Mouse (Mus musculus): ENCODE data around the gene Gm20696. TPM values are rescaled to one million over a fixed set of nuclear protein-coding genes. Genes with fewer than 3 reads are reported as not detected.
A peak's percentile ranks its signal among the peaks of the same experiment; 100 is the strongest.

Gene Gm20696
- total RNA-seq, 2 experiments from 2014 or later: 9.0 to 9.2 TPM

DNA sequence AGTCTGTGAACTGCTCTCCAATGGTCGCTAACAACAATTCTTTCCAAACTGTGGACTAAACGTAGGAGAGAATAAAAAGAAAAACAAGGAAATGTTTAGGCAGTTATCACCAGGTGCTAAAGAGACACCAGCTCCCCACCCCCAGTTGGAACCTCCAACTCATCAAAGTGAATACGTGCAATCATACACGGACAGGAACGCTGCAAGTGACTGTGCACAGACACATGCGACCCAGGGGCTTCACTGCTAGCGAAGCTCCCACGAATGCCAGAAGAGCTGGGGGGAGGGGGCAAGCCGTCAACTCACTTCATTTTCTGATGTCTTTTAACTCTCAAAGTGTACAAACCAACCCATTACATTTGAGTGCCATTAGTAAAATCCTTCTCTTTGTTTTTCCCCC lies 30.5 kb downstream of the Gm20696 start:
- no peak for DNase-seq (ENCODE audit: extremely low spot score in 1 of 2, low spot score in 2 of 2)
- intact Hi-C loops (cut with DNase I): no loop called here
- Histone ChIP-seq H3K4me3 (no peak overlapping the region), H3K27ac (no peak overlapping the region)
- TF ChIP-seq CTCF (IDR thresholded peaks at IDR 0.05): no peak

DNA sequence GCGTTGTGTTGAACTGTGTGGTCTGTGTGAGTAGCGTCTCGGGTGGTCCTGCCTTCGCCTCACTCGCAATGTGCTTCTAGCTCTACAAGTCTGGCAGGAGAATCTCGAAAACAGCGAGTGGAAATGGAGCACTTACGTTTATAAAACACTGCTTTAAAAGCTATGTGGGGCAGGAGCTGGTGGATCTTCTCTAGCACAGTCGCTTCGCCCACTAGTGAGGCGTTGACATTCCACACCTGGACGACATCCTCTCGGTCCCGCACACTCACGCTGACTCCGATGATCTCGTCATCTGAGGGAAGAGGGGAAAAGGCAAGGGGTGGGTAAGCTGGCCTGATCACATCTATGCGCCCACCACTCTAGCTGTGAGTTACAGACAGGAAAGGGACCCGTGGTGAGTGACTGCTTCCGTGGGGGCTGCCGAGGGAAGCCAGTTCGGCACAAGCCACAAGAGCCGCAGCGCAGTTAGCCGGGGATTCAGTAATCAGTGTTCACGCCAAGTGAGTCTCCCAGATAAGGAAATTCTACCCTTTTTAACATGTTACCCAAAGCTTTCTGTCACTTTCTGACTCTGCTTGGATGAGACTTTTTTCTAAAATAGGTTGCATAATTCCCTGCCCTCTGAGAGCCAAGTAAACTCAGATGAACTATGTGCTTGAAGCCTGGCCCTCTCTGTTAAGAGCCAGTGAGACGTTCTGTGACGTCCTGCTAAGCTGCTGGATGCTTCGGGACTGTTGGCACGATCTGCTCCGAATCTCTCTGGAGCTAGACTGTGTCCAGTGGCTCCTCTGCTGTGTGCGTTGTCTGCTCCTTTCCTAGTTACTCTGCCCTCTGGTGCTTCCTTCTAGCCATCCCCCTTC lies 34.2 kb downstream of the Gm20696 start:
- TF ChIP-seq CTCF (IDR thresholded peaks at IDR 0.05): no peak
- Histone ChIP-seq H3K27ac (no peak overlapping the region), H3K4me3 (no peak overlapping the region)
- intact Hi-C loops (cut with DNase I): no loop called here
- DNase-seq (ENCODE audit: extremely low spot score in 1 of 2, low spot score in 2 of 2): no peak

DNA sequence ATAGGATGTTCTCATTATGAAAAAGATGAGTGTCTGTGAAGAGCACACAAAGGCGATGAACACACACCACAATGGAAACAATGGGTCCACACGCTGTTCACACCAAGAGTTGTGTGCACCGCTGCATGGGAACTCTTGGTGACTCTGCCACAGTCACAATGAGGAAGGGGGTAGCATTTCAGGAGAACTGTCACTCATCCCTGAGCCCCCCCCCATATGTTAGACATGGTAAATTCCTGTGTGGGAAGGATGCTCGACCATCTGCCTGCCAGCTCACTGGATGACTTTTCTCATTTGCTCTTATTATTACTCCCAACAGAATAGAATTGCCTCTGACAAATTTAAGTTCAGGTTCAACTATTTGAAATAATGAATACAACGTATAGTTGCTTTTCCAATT lies 35.0 kb downstream of the Gm20696 start:
- intact Hi-C loops (cut with DNase I): no loop called here
- DNase-seq (ENCODE audit: extremely low spot score in 1 of 2, low spot score in 2 of 2): no peak
- no peak overlapping the region for H3K27ac ChIP-seq
- no peak for TF ChIP-seq CTCF (IDR thresholded peaks at IDR 0.05)
- H3K4me3 ChIP-seq: no peak overlapping the region

GRCm38 (mm10) chr6:99629726-99630458 lies 36.7 kb downstream of the Gm20696 start:
- intact Hi-C loops (cut with DNase I): no loop called here
- Histone ChIP-seq H3K4me3 (no peak overlapping the region), H3K27ac (no peak overlapping the region)
- TF ChIP-seq CTCF (IDR thresholded peaks at IDR 0.05): peak; percentile 32
- no peak for DNase-seq (ENCODE audit: extremely low spot score in 1 of 2, low spot score in 2 of 2)

- no peak overlapping the region for H3K4me3 ChIP-seq
- TF ChIP-seq CTCF (IDR thresholded peaks at IDR 0.05): no peak
- DNase-seq (ENCODE audit: extremely low spot score in 1 of 2, low spot score in 2 of 2): no peak
- intact Hi-C loops (cut with DNase I): no loop called here
- H3K27ac ChIP-seq: no peak overlapping the region
Measured at GRCm38 (mm10) chr6:99626347-99626746, 40.2 kb downstream of the Gm20696 start.

- H3K27ac ChIP-seq: no peak overlapping the region
- intact Hi-C loops (cut with DNase I): no loop called here
- no peak for TF ChIP-seq CTCF (IDR thresholded peaks at IDR 0.05)
- no peak overlapping the region for H3K4me3 ChIP-seq
- no peak for DNase-seq (ENCODE audit: extremely low spot score in 1 of 2, low spot score in 2 of 2)
Measured at GRCm38 (mm10) chr6:99625803-99626202, 40.8 kb downstream of the Gm20696 start.

DNA sequence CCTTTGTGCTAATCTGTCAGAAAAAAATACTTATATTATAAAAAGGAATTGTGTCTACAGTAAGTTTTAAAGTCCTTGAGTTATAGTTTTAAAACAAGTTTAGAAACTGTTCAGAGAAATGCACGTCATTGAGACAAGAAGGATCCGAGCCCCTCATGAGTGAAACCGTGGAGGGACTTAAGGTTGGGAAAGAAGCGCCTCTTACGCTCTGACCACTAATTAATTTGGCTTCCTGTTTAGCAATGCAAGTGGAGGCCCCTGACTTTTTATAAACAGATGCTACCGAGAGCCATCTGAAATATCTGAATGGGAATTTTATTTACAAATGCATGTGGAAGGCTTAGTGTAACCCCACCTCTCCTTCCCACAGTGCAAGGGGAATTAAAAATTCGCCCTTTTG lies 41.3 kb downstream of the Gm20696 start:
- no peak for DNase-seq (ENCODE audit: extremely low spot score in 1 of 2, low spot score in 2 of 2)
- no peak for TF ChIP-seq CTCF (IDR thresholded peaks at IDR 0.05)
- intact Hi-C loops (cut with DNase I): no loop called here
- H3K27ac ChIP-seq: no peak overlapping the region
- no peak overlapping the region for H3K4me3 ChIP-seq

DNA sequence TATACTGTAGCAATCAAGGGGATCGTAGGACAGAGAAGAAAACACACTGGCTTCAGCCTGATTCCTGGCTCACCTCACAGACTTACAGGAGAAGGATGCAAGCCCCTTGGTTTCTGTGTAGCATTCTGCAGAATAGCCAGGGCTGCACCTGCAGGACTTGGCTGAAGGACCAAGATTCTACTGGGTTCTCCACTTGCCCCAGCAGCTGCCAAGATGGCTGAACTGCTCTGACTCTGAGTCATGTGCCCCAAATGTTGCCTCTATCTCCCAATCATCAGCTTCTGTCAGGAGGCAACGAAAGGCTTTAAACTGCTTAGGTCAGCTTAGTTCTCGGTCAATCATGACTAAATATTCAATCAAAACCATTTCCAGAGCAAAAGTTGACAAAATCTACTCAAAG lies 42.1 kb downstream of the Gm20696 start:
- TF ChIP-seq CTCF (IDR thresholded peaks at IDR 0.05): no peak
- Histone ChIP-seq H3K4me3 (no peak overlapping the region), H3K27ac (no peak overlapping the region)
- DNase-seq (ENCODE audit: extremely low spot score in 1 of 2, low spot score in 2 of 2): no peak
- intact Hi-C loops (cut with DNase I): no loop called here

- intact Hi-C loops (cut with DNase I): no loop called here
- DNase-seq (ENCODE audit: extremely low spot score in 1 of 2, low spot score in 2 of 2): no peak
- TF ChIP-seq CTCF (IDR thresholded peaks at IDR 0.05): peak; percentile 52
- Histone ChIP-seq H3K27ac (no peak overlapping the region), H3K4me3 (no peak overlapping the region)
Measured at GRCm38 (mm10) chr6:99623641-99624040, 43.0 kb downstream of the Gm20696 start.

GRCm38 (mm10) chr6:99621167-99621566 lies 45.4 kb downstream of the Gm20696 start:
- Histone ChIP-seq H3K27ac (no peak overlapping the region), H3K4me3 (no peak overlapping the region)
- no peak for TF ChIP-seq CTCF (IDR thresholded peaks at IDR 0.05)
- DNase-seq (ENCODE audit: extremely low spot score in 1 of 2, low spot score in 2 of 2): no peak
- intact Hi-C loops (cut with DNase I): no loop called here

- Histone ChIP-seq H3K27ac (no peak overlapping the region), H3K4me3 (no peak overlapping the region)
- intact Hi-C loops (cut with DNase I): no loop called here
- no peak for DNase-seq (ENCODE audit: extremely low spot score in 1 of 2, low spot score in 2 of 2)
- no peak for TF ChIP-seq CTCF (IDR thresholded peaks at IDR 0.05)
Measured at GRCm38 (mm10) chr6:99620471-99620870, 46.1 kb downstream of the Gm20696 start.

DNA sequence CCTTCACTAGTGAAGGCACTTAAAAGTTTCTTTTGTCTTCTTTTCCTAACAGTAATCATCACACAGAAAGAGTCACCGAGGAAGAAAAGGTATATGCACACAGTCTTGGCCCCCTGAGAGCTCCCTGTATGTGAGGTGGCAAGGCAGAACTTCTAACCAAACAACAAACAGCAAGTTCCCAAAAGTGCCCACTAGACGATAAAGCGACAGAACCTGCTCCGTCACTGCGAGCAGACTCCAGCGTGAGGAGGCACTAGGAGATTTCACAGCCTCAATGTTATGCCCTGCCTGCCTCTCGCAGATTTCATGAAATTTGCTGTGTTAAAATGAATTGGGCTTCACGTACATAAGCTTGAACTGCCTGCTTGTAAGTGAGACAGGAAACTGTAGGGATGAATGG lies 46.6 kb downstream of the Gm20696 start:
- no peak for TF ChIP-seq CTCF (IDR thresholded peaks at IDR 0.05)
- Histone ChIP-seq H3K4me3 (no peak overlapping the region), H3K27ac (no peak overlapping the region)
- intact Hi-C loops (cut with DNase I): no loop called here
- DNase-seq (ENCODE audit: extremely low spot score in 1 of 2, low spot score in 2 of 2): no peak

All from left cerebral cortex, adult 2 months (tissue).